In the genomic region with DNA sequence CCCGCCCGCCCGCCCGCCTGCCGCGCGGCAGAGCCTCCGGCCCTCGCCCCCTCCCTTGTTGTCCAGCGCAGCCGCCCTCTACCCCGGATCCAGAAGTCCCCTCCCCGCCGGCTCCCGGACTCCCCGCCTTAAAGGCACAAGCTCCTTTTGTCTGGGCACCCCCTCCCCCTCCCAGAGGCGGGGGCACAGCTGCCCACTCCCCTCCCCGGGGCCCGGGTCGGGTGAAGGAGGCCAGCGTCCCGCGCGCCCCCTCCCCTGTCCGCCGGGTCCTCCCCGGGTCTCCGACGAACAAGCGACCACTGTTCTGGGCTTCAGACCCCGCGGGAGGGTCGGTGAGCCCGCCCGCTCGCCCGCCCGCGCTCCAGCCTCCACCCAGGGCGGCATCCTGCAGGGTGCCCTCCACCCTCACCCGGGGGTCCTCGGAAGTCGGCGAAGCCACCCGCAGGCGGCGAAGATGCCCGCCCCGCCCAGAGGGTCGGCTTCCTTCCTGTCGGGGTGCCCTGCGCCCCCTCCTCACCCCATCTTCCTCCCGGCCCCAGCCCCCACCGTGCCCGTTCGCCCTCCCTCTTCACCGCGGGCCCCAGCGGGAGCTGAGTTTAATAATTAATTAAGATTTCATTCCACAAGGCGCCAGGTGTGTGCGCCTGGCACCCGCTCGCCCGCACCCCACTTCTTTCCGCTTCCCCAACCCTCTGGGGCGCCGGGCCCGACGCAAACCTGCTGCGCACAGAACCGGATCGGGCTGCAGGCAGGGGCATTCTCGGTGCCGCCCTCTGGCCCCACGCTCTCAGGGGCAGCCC, we compare ENCODE assay signal across 8 mouse cellular contexts. TPM values are rescaled to one million over a fixed set of nuclear protein-coding genes. Genes with fewer than 3 reads are reported as not detected.
DNase-seq lines count a peak whose midpoint lies in the region; ATAC-seq and TF ChIP-seq lines count a peak whose summit lies in the region.

A gene (minus strand): TSS at position 746 of the 800 bp plus-strand sequence.

- no peak for DNase-seq in CH12.LX (ENCODE audit: extremely low read depth)
- DNase-seq in cerebellum, adult 11-12 months: peak; percentile 77
- DNase-seq in forebrain, embryonic 14.5 days (ENCODE audit: low spot score): peak; percentile 88
- peak; percentile 89 to 96 for DNase-seq in kidney, postnatal 25 days
- DNase-seq in liver, embryonic 14.5 days (ENCODE audit: low read depth in 3 of 3, low spot score in 3 of 3): no peak
- peak; percentile 59 for DNase-seq in testis, postnatal 14 days (ENCODE audit: low spot score)

- peak within 1 kb of the TSS in 1 of 3 experiments; percentile 62 for H3K4me3 ChIP-seq in CH12.LX (replicated peaks in 1 of 3; ENCODE audit: low read depth in 2 of 3, low read length in 2 of 3, poor library complexity in 1 of 3)
- H3K4me3 ChIP-seq in forebrain, embryonic 14.5 days (ENCODE audit: low read depth, low read length): peak within 1 kb of the TSS; percentile 75
- H3K4me3 ChIP-seq in heart, embryonic 16.5 days (ENCODE audit: low read length): peak within 1 kb of the TSS; percentile 94
- H3K4me3 ChIP-seq in liver, embryonic 14.5 days (ENCODE audit: insufficient read depth in 1 of 2, low read depth in 2 of 2, low read length in 2 of 2): peak within 1 kb of the TSS; percentile 68 to 82
- peak within 1 kb of the TSS; percentile 80 for H3K4me3 ChIP-seq in neural tube, embryonic 12.5 days

- peak within 1 kb of the TSS; percentile 68 for H3K9ac ChIP-seq in CH12.LX (ENCODE audit: insufficient read depth, low read depth)
- H3K9ac ChIP-seq in forebrain, embryonic 14.5 days (ENCODE audit: low read length): peak within 1 kb of the TSS; percentile 86
- H3K9ac ChIP-seq in heart, embryonic 16.5 days (ENCODE audit: low read length): peak within 1 kb of the TSS; percentile 98
- H3K9ac ChIP-seq in liver, embryonic 14.5 days (replicated peaks): peak within 1 kb of the TSS; percentile 88
- peak within 1 kb of the TSS; percentile 86 for H3K9ac ChIP-seq in neural tube, embryonic 12.5 days

- no peaks in the 10 kb centered on the region for H3K9me3 ChIP-seq in CH12.LX (replicated peaks; ENCODE audit: low read length)
- no peaks in the 10 kb centered on the region for H3K9me3 ChIP-seq in forebrain, embryonic 14.5 days (replicated peaks; ENCODE audit: control insufficient read depth, low read length)
- H3K9me3 ChIP-seq in heart, embryonic 16.5 days (replicated peaks; ENCODE audit: control insufficient read depth, low read length): no peaks in the 10 kb centered on the region
- H3K9me3 ChIP-seq in liver, embryonic 14.5 days (ENCODE audit: control insufficient read depth, low read length): no peaks in the 10 kb centered on the region
- H3K9me3 ChIP-seq in neural tube, embryonic 12.5 days: no peaks in the 10 kb centered on the region

- in situ Hi-C loops in CH12.LX (cut with MboI; ENCODE audit: low pct_ligation_motif_present, low pct_unique_long_range_greater_than_20kb, low sequenced_read_pairs): no loop called here

- ATAC-seq in forebrain, embryonic 14.5 days: peak; percentile 85
- peak; percentile 54 for ATAC-seq in heart, embryonic 16.5 days (replicated peaks; ENCODE audit: extremely low read depth, insufficient read depth, low FRiP score)
- peak; percentile 36 for ATAC-seq in liver, embryonic 14.5 days (ENCODE audit: insufficient read depth)
- ATAC-seq in neural tube, embryonic 12.5 days (ENCODE audit: low FRiP score, low read depth): peak; percentile 81

- no peak for TF ChIP-seq EP300 in CH12.LX (IDR thresholded peaks at IDR 0.05; ENCODE audit: low read length)
- no peak for TF ChIP-seq EP300 in liver, embryonic 14.5 days (IDR thresholded peaks at IDR 0.05; ENCODE audit: low read depth)

- TF ChIP-seq POLR2A in CH12.LX (IDR thresholded peaks at IDR 0.05; ENCODE audit: low read depth, low read length): no peak

- TF ChIP-seq CTCF in CH12.LX (conservative IDR thresholded peaks at IDR 0.05 in 1 of 2, IDR thresholded peaks at IDR 0.05 in 1 of 2; ENCODE audit: low read depth in 2 of 2, low read length in 2 of 2): no peak
- TF ChIP-seq CTCF in liver, embryonic 14.5 days (IDR thresholded peaks at IDR 0.05; ENCODE audit: low read depth): no peak

- no peak within 1 kb of the TSS for H3K27ac ChIP-seq in CH12.LX (ENCODE audit: insufficient read depth, low read depth)
- peak within 1 kb of the TSS; percentile 83 for H3K27ac ChIP-seq in forebrain, embryonic 14.5 days (ENCODE audit: low read depth, low read length)
- H3K27ac ChIP-seq in heart, embryonic 16.5 days (ENCODE audit: low read length): peak within 1 kb of the TSS; percentile 99
- H3K27ac ChIP-seq in liver, embryonic 14.5 days: peak within 1 kb of the TSS; percentile 100
- H3K27ac ChIP-seq in neural tube, embryonic 12.5 days: peak within 1 kb of the TSS; percentile 77

- dilution Hi-C loops in CH12.LX (cut with MboI; ENCODE audit: extremely low pct_ligation_motif_present, extremely low pct_unique_long_range_greater_than_20kb, low sequenced_read_pairs): no loop called here

- under 1% methylated on average over 30 of the region's 75 CpGs for WGBS in forebrain, embryonic 14.5 days
- WGBS in heart, embryonic 16.5 days: under 1% methylated on average over 65 of the region's 75 CpGs
- under 1% methylated on average over 72 of the region's 75 CpGs for WGBS in liver, embryonic 14.5 days (ENCODE audit: insufficient replicate concordance)
- under 1% methylated on average over 69 of the region's 75 CpGs for WGBS in neural tube, embryonic 12.5 days

- no peaks in the 10 kb centered on the region for H3K79me2 ChIP-seq in CH12.LX (replicated peaks; ENCODE audit: control insufficient read depth, extremely low read depth, insufficient read depth, poor library complexity, severe bottlenecking)

- no peaks in the 10 kb centered on the region for H3K36me3 ChIP-seq in CH12.LX (replicated peaks in 1 of 2; ENCODE audit: control insufficient read depth in 1 of 2, insufficient read depth in 1 of 2, low read length in 1 of 2)
- H3K36me3 ChIP-seq in forebrain, embryonic 14.5 days (ENCODE audit: control insufficient read depth, insufficient read depth, low read length): 0 out of 2 replicates have a peak, but pooled peaks cover 3% of the 10 kb centered on the region
- no peaks in the 10 kb centered on the region for H3K36me3 ChIP-seq in heart, embryonic 16.5 days (ENCODE audit: control insufficient read depth, insufficient read depth)
- no peaks in the 10 kb centered on the region for H3K36me3 ChIP-seq in liver, embryonic 14.5 days (replicated peaks; ENCODE audit: control insufficient read depth, insufficient read depth, low read depth)
- H3K36me3 ChIP-seq in neural tube, embryonic 12.5 days: peaks cover under 1% of the 10 kb centered on the region; the same call in 1 of the 2 replicates

- H3K27me3 ChIP-seq in CH12.LX (replicated peaks): peaks cover 70% of the 10 kb centered on the region
- no peaks in the 10 kb centered on the region for H3K27me3 ChIP-seq in forebrain, embryonic 14.5 days (replicated peaks; ENCODE audit: control insufficient read depth, insufficient read depth, low read length)
- no peaks in the 10 kb centered on the region for H3K27me3 ChIP-seq in heart, embryonic 16.5 days (ENCODE audit: control insufficient read depth, insufficient read depth, low read length)
- H3K27me3 ChIP-seq in liver, embryonic 14.5 days (ENCODE audit: control insufficient read depth, insufficient read depth, low read length): no peaks in the 10 kb centered on the region
- no peaks in the 10 kb centered on the region for H3K27me3 ChIP-seq in neural tube, embryonic 12.5 days (replicated peaks)

- H3K4me1 ChIP-seq in CH12.LX (ENCODE audit: control insufficient read depth in 1 of 2, insufficient read depth in 2 of 2): peaks cover 0 to 3% of the 10 kb centered on the region in 2 experiments; a peak in 1 of 4 replicates
- peaks cover 14% of the 10 kb centered on the region for H3K4me1 ChIP-seq in forebrain, embryonic 14.5 days (ENCODE audit: control insufficient read depth, insufficient read depth, low read length)
- peaks cover 31% of the 10 kb centered on the region for H3K4me1 ChIP-seq in heart, embryonic 16.5 days (ENCODE audit: control insufficient read depth, insufficient read depth, low read length)
- peaks cover 38 to 42% of the 10 kb centered on the region in 2 experiments for H3K4me1 ChIP-seq in liver, embryonic 14.5 days (replicated peaks; ENCODE audit: control insufficient read depth in 2 of 2, insufficient read depth in 2 of 2, low read length in 1 of 2)
- peaks cover 27% of the 10 kb centered on the region for H3K4me1 ChIP-seq in neural tube, embryonic 12.5 days

- H3K4me2 ChIP-seq in CH12.LX (ENCODE audit: insufficient read depth, low read depth, poor library complexity, severe bottlenecking): peak within 1 kb of the TSS; percentile 78
- peak within 1 kb of the TSS; percentile 91 for H3K4me2 ChIP-seq in forebrain, embryonic 14.5 days (ENCODE audit: low read length)
- H3K4me2 ChIP-seq in heart, embryonic 16.5 days (ENCODE audit: low read depth, low read length): peak within 1 kb of the TSS; percentile 88
- H3K4me2 ChIP-seq in liver, embryonic 14.5 days (ENCODE audit: low read depth): peak within 1 kb of the TSS; percentile 94
- H3K4me2 ChIP-seq in neural tube, embryonic 12.5 days (replicated peaks): peak within 1 kb of the TSS; percentile 77

- no peak for TF ChIP-seq RAD21 in CH12.LX (IDR thresholded peaks at IDR 0.05; ENCODE audit: low read depth, low read length)

TF ChIP-seq in CH12.LX, 34 proteins besides CTCF, POLR2A, EP300 and RAD21 (continues in another document):
- TF ChIP-seq CHD2 (IDR thresholded peaks at IDR 0.05; ENCODE audit: low read length): no peak
- no peak for TF ChIP-seq BHLHE40 (IDR thresholded peaks at IDR 0.05; ENCODE audit: low read depth, low read length)
- TF ChIP-seq ZMIZ1 (IDR thresholded peaks at IDR 0.05; ENCODE audit: low read depth, low read length): no peak
- no peak for TF ChIP-seq SIN3A (IDR thresholded peaks at IDR 0.05; ENCODE audit: low read length)
- TF ChIP-seq PAX5 (IDR thresholded peaks at IDR 0.05; ENCODE audit: low read length): no peak
- TF ChIP-seq ZNF384 (IDR thresholded peaks at IDR 0.05; ENCODE audit: low read depth, low read length): no peak
- TF ChIP-seq ETS1 (conservative IDR thresholded peaks at IDR 0.05; ENCODE audit: low read depth, low read length): no peak
- no peak for TF ChIP-seq TBP (conservative IDR thresholded peaks at IDR 0.05; ENCODE audit: low read depth, low read length)
- TF ChIP-seq SMC3 (IDR thresholded peaks at IDR 0.05; ENCODE audit: low read depth, low read length): no peak
- no peak for TF ChIP-seq JUN (IDR thresholded peaks at IDR 0.05; ENCODE audit: insufficient read depth, low read depth, low read length)

RNA-seq across cellular contexts. Expression of the gene that starts here (rescaled TPM):
- total RNA-seq in CH12.LX (2012; rRNA removed): 1.5 and 2.6 TPM in 2 replicates
- 0.05 TPM in 1 of 2 replicates, not detected in the other for total RNA-seq in CH12.LX (2014; rRNA removed)
- polyA plus RNA-seq in CH12.LX (2012; ENCODE audit: insufficient read length, low read depth): 0.06 and 0.11 TPM in 2 replicates
- polyA plus RNA-seq in forebrain, embryonic 14.5 days (2014; fragmentation: Nextera tagmentation; extraction: Ambion mirVana): 6.4 and 10.4 TPM in 2 replicates
- 39.0 and 47.1 TPM in 2 replicates for polyA plus RNA-seq in heart, embryonic 16.5 days (2015; fragmentation: Nextera tagmentation; extraction: Ambion mirVana)
- polyA plus RNA-seq in liver, embryonic 14.5 days (2012; rRNA removed): 11.3 and 13.1 TPM in 2 replicates
- polyA plus RNA-seq in liver, embryonic 14.5 days (2014; fragmentation: Nextera tagmentation; extraction: Ambion mirVana): 4.2 and 5.7 TPM in 2 replicates
- polyA plus RNA-seq in neural tube, embryonic 12.5 days (2016; fragmentation: Nextera tagmentation; extraction: Ambion mirVana): 14.5 and 16.3 TPM in 2 replicates

Comparison
In these comparisons a context has a peak if more than half of its experiments do, and no peak if none do; other contexts are left out.
1. DNase-seq: peak in cerebellum, adult 11-12 months (single experiment), forebrain, embryonic 14.5 days (single experiment), kidney, postnatal 25 days (2 of 2) and testis, postnatal 14 days (single experiment); none in CH12.LX (single experiment) and liver, embryonic 14.5 days (0 of 3).
2. Peak in every context shown above with its lines, with median percentiles within 50 percentile points of each other: H3K4me2 ChIP-seq, H3K9ac ChIP-seq and ATAC-seq.